Mouse (Mus musculus) lung, postnatal 10 days (tissue): ENCODE measurements at regions not wholly inside any gene's neighbourhood (a gene's known extent, or its start where the extent isn't known, plus 50 kb on each side); places are given as distances from the start of the nearest gene placed in this dataset.
"Not testable (repeated sequence)": the region's sequence is repeated elsewhere in the genome, so short reads cannot be mapped to it uniquely, and the experiment has no call there.

Source experiments
- DNase-seq: peaks from one replicate; pipeline ENCODE4 v3.0.0; 2021

DNA sequence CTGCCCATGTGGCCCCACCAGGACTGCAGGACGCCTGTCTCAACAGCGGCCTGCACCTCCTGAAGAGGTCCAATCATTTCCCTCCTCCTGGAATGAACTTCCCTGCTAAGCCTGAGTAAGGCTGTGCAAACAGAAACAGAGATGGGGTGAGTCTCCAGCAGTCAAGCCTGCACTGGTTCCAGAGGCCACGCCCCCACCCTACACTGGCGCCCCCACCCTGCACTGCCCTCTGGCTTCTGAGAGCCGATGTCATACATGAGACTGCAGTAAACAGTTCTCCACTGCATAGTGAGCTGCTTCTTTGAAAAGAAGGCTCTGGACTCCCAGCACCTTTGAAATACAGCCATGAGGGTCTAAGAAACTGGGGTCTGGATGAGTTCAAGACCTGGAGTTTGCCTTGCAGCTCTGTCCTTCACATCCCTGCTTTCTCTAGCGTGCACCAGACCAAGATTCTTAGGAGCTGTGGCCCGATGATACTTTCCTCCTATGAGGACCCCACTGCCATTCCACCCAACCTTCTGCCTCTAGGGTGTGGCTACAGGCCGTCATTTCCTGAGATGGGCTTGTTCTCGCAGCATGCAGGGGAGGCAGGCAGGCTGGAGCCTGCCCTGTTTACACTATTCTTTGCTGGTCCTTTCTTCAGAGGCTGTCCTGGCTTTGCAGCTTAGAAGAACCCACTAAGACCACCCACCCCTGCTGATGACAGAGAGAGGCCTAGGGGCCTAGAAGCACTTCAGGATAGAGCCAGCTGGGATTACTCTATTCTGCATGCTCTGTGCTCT lies 144.0 kb upstream of the Camk1g start:
- DNase-seq: peak; percentile 68

GRCm38 (mm10) chr1:193510066-193510793 lies 140.1 kb upstream of the Camk1g start:
- peak; percentile 49 for DNase-seq

GRCm38 (mm10) chr1:193508271-193508670 lies 138.2 kb upstream of the Camk1g start:
- DNase-seq: no peak

GRCm38 (mm10) chr1:193506991-193507390 lies 136.9 kb upstream of the Camk1g start:
- no peak for DNase-seq

DNA sequence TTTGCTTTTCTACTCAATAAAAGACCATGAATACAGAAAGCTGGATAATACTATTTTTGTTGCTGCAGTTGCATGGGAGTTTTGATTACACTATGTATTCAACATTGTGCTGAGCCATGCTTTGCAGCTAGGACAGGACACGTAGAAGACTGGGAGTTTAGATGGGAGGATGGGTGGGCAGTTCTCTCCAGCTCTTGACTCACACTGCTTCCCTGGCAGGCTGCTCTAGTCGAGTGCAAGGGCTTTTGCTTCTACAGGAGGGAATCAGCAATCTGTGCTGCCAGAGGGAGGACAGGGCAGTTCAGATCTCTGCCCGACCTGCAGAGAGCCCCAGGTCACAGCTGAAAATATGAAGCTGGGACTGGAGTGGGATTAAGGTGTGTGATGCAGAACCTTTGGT lies 135.3 kb upstream of the Camk1g start:
- DNase-seq: no peak

GRCm38 (mm10) chr1:193504611-193505010 lies 134.5 kb upstream of the Camk1g start:
- no peak for DNase-seq

- DNase-seq: peak; percentile 77
Measured at GRCm38 (mm10) chr1:193503624-193504325, 133.7 kb upstream of the Camk1g start.

- DNase-seq: no peak
Measured at GRCm38 (mm10) chr1:193496265-193497183, 126.4 kb upstream of the Camk1g start.

DNA sequence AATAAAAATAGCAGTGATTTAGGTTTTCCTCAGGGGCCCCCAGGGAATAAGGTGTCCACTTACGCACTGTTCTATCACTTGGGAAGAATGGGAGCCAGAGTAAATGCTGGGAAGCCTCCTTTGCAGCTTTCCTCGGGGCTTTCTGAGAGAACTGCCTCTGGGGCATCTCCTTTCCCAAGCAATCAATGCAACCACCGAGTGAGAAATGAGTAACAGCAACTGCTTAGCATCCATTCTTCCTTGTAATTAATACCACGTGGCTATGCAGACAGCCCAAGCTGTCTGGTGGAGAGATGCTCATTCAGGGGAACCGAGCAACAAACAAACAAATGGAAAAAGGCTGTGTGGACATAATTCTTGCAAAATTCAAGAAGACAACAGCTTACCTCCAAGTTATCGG lies 117.9 kb upstream of the Camk1g start:
- no peak for DNase-seq

GRCm38 (mm10) chr1:193486668-193487067 lies 116.6 kb upstream of the Camk1g start:
- not testable (repeated sequence) for DNase-seq

DNA sequence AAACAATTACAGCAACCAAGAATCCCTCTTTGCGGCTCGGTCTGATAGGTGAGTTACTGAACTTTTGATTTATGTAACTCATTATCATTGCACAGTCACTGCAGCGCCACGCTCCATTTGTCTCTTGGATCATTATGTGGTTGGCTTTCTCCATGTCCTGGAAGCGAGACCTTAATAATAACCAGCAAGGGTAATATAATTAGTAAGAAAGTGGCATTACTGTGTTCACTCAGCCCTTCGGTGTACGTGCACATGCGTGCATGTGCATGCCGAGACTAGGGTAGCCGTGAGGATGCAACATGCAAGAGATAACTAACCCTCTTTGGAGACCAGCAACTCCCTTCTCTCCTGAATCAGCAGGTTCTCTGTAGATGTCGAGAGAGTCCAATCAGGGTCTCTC lies 114.9 kb upstream of the Camk1g start:
- DNase-seq: no peak

- DNase-seq: no peak
Measured at GRCm38 (mm10) chr1:193477298-193477697, 107.2 kb upstream of the Camk1g start.

DNA sequence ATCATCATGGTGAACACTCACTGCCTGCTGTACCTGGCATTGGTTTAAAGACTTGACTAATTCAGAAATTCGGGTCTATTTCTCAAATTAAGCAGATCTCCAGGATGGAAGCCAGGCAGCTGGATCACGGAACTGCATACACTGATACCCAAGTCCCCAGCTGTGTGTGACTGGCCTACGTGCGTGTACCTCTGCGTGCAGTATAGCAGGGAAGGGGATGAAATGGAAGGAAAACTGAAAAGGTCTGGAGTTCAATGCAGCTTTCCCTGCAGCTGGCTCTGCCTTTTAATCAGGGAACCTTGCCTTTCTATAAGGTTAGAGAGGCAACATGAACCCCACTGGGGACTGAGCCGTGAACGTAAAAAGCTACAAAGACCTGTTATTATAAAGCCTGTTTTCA lies 106.7 kb upstream of the Camk1g start:
- no peak for DNase-seq

DNA sequence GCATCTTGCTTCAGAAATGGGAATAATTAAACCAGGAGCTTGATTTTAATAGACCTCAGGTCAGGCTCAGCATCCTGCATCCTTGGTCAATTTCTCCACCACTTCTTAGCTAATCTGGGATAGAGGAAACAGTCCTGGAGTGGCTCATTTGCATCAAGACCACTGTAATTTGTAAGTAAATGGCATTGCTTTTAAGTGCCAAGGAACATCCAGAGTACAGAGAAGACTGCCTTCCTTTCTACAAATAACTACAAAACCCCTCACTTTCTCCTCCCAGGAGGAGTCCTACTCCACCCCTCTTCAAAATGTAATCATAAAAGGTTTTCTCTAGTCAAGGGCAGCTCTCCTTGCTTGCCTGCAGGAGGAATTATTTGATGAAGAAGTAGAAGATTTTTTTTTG lies 96.2 kb upstream of the Camk1g start:
- no peak for DNase-seq

- no peak for DNase-seq
Measured at GRCm38 (mm10) chr1:193459735-193460134, 89.6 kb upstream of the Camk1g start.

DNA sequence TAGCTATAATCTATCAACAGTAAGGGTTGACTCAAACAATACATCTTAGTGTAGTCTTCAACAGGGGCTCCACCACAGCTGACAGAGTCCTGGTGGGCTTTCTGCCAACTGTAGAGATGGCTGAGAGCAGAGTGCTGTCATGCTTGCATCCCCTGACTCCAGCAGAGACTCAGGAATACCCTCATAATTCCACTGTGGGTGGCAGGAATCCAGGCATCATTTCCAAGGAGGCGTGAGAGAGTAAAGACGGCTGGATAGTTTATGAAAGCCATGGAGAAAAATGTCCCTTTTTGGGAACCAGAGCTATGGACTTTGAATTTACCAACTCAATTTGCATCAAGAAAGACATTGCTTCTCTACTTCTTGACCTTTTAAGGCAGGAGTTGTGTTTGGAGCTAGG lies 87.8 kb upstream of the Camk1g start:
- DNase-seq: peak; percentile 64

DNA sequence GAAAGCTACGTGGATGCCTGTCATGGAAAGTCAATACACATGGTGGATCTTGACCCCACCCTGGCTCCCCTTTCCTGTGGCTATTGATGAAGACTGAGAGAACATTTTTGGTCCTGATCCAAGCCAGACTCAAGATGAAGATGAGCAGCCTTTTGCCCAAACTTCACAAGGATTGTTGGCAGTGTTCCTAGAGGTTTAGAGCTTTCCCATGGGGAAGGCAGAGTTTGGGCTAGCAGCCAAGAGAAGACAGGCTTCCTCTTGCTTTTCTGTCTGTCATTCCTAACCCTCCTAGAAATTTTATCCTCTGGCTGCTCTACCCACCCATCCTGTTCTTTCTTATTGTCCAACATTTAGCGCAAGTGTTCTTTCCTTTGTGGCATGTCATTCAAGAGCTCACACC lies 83.6 kb upstream of the Camk1g start:
- peak; percentile 27 for DNase-seq

- DNase-seq: no peak
Measured at GRCm38 (mm10) chr1:193451471-193452135, 81.5 kb upstream of the Camk1g start.

DNA sequence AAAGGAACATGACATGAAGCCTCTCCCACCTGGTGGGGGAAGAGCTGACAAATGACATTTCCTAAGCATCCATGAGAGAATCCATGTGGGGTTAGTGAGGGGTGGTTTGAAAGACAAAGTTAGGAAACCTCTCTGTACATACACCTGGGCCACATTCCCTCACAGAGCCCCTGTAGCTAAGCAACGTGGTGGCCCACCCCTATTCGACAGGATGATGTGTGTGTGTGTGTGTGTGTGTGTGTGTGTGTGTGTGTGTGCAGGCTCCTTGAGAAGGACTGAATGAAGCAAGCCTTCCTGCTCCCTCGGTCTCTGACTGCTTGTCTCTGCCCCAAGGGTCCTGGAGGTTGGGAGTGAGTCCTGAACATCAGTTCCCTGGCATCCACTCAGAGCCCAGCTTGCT lies 80.7 kb upstream of the Camk1g start:
- DNase-seq: no peak

DNA sequence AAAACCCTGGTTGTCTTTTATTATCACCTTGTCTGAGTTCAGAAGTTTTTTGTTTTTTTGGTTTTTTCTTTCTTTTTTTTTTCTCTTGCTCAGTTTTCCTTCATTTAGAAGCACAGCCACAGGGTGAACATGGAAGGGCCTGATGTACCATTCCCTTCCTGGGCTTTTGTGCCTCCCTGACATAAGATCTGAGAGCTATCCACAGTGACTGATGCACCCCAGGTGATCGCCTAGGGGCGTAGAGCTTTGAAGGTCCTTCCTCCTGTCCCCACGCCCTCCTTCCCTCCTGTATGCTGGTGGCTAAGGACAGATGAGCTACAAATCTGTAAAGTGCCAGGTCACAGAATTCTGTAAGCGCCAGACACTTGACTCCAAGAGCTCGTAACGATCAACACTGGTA lies 80.1 kb upstream of the Camk1g start:
- DNase-seq: no peak

GRCm38 (mm10) chr1:193449394-193450103 lies 79.5 kb upstream of the Camk1g start:
- DNase-seq: peak; percentile 82
